Mouse (Mus musculus): ENCODE data around the gene Olfr605. TPM values are rescaled to one million over a fixed set of nuclear protein-coding genes. Genes with fewer than 3 reads are reported as not detected.
"Not testable (repeated sequence)": the region's sequence is repeated elsewhere in the genome, so short reads cannot be mapped to it uniquely, and the experiment has no call there.

The Olfr605 gene
- not detected for total RNA-seq (2022)

DNA sequence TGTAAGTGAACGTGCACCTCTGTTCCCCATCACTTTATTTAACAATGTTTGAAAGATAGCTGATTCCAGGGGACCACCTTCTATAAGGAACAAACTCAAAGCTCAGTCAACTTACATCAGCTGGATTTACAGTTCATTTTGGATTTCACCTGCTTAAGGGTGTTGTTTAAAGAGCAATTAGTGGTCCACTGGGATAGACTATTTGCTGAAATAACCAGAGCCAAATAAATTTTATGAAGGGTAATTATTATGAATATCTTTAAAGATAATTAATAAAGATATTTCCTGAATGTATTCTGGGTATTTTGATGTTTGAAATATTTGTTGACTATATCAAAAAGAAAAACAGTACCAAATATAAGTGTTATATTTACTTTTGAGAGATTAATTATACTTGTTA lies at the start of gene Olfr605:
TSS of gene Olfr605 (minus strand) at position 101 of the 400 bp plus-strand sequence.
- no peak for DNase-seq

DNA sequence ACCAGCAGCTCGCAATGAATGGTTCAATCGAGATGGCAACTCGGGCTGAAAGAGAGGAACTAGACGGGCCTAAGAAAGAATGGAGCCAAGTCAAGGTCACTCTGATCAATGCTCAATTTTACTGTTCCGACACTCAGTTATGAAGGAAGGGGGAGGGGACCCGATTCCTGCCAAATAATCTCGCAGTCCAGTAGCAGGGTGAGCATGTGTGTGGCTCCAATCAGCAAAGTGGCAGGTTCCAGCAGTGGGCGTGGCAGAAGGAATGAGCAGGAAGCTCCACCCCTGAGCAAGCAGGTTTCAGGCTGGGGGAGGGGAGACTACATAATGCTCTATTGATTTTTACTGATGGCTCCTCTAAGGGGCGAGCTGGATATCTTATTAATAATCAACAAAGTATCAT lies 31.9 kb upstream of the Olfr605 start:
- DNase-seq, result not testable (repeated sequence)

DNA sequence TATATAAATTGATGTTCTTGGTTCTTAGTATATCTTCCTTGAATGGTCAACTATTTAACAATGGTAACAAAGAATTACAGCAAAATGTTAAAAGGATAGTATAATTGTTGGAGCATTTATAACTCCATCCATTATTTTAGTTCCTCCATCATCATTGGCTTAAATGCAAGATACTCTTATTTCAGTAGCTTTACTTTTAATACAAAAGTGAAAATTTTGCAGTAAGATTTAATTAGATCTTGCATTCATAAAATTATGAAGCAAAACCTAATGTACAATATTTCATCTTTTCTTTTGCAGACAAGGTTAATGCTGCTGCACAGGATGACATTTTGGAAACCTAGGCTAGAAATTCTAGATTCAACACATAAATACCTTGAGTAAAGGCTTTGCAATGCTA lies 24.3 kb upstream of the Olfr605 start, which contains the start of gene Olfr608:
TSS of gene Olfr608 (plus strand) at position 301 of the 400 bp plus-strand sequence.
- DNase-seq, result no peak

DNA sequence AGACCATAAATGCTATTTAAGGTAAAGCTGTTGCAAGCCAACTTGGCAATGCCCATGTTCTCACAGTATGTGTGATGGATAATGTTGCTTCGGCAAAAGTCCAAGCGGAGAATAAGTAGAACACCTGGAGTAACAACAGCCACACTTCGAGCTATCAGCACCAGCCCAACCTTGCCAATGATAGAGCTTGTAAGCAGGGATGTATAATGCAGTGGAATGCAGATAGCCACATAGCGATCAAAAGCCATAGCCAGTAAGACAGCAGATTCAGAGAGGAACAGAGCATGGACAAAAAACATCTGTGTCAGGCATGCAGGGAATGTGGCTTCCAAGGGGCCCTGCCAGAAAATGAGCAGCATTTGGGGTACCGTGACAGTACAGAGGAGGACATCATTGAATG lies 15.4 kb upstream of the Olfr605 start:
- DNase-seq, result no peak

DNA sequence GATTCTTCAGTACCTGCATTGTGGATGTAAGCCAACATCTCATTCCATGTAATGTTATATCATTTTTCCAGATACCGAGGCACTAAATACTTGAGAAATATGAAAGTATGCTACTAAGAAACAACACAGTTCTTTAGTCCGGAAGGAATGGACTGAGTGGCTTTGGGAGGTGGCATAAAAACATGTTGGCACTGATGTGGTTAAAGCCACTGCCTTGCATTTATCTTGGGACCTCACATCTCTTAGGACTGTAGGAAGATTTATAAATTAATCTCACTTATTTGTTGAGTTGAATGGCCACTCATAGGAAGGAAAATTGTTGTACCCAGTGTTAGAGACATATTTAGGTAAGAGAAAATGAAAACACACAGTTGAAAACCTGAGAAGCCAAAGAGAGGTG lies 3.5 kb upstream of the Olfr605 start, which contains the start of gene Olfr606:
TSS of gene Olfr606 (plus strand) at position 301 of the 400 bp plus-strand sequence.
- DNase-seq, result no peak

DNA sequence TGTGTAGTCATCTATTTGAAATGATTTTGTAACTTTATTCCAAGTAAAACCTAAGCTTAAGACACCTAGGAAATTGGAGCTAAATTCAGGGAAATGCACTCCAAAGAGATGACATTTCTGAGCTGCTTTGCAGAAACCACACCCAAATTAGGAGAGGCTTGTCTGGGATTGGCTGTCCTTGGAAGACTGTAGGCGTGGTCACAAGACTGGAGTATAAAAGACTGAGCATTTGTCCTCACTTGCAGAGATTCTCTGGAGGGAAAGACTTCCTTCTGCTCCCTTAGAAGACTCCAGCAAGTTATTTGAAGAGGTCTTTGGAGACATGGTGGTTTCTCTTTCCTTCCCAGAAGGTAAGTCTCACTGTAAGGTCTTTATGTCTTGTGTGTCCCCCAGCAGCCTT lies 30.5 kb downstream of the Olfr605 start, which contains the start of gene Usp17lc:
TSS of gene Usp17lc (plus strand) at position 301 of the 400 bp plus-strand sequence.
- DNase-seq, result not testable (repeated sequence)

DNA sequence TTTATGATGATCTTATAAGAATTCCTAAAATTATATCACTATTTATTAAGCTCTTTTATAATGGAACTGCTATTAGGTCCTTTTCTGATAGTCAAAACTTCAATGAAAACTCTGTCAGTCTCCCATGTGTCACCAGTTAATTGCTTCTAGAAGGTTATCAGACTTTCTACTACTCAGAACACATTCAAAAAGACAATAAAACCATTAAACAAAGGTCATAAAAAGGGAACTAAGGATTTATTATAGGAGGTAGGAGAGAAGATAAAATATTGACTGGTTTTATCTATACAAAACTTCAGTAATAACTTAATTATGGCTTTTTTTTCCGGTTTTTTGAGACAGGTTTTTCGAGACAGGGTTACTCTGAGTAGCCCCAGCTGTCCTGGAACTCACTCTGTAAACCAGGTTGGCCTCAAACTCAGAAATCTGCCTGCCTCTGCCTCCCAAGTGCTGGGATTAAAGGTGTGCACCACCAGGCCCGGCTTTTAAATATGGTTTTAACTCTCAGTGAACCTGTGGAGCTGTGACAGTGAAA lies 38.7 kb downstream of the Olfr605 start:
- DNase-seq, result not testable (repeated sequence)

DNA sequence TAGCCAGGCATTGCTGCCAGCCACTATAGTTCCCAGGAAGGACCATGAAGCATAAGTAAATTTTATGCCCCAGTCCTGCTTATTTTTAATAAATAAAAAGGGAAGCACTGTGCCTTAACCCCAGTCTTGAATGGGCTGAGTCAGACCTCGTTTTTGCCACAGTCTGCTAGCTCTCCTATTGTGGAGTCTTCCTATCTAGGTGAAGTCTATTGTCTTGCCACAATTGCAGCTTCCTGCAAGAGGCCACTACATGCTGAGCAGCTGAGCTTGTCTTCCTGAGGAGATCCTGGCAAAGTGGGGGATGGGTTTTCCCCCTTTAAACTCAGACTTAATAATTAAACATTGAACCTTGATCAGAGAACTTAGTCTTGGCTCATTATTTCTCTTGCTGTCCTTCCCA lies 46.3 kb downstream of the Olfr605 start:
- no peak for DNase-seq

DNA sequence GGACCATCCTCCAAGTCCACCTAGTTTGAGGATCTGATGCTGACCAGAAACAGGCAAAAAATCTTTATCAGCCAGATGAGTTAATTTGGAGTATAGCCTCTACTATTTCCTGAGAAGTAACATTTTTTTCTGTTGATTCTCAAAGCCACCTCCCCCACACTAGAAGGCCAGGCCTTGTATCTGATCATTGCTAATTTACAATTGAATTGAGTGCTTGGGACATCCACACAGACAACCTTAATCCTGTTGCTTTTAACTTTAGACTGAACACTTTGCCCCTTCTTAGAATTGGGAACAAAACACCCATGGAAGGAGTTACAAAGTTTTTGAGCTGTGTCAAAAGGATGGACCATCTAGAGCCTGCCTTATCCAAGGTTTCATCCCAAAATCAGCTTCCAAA lies 47.5 kb downstream of the Olfr605 start:
- DNase-seq, result no peak

Small RNAs within 50 kb of the gene (microRNA-seq; reads per million reads assigned to microRNA genes)
- gene Gm25774, result 0 reads per million in 2 experiments

Other genes with a start within 250 kb of the Olfr605 start
- not detected for gene Olfr593, start 233.6 kb downstream of the Olfr605 start, total RNA-seq (2022)
- gene Olfr594, start 228.4 kb downstream of the Olfr605 start, total RNA-seq (2022), result not detected
- not detected for gene Usp17ld, start 192.9 kb downstream of the Olfr605 start, total RNA-seq (2022)
- not detected for gene Olfr596, start 139.8 kb downstream of the Olfr605 start, total RNA-seq (2022)
- gene Olfr597, start 129.1 kb downstream of the Olfr605 start, total RNA-seq (2022), result not detected
- gene Olfr598, start 121.9 kb downstream of the Olfr605 start, total RNA-seq (2022), result not detected
- gene Olfr599, start 109.5 kb downstream of the Olfr605 start, total RNA-seq (2022), result not detected
- gene Olfr600, start 95.8 kb downstream of the Olfr605 start, total RNA-seq (2022), result not detected
- gene Olfr601, start 82.8 kb downstream of the Olfr605 start, total RNA-seq (2022), result not detected
- gene Olfr603, start 59.3 kb downstream of the Olfr605 start, total RNA-seq (2022), result not detected
- not detected for gene Usp17lc, start 30.4 kb downstream of the Olfr605 start, total RNA-seq (2022)
- not detected for gene Olfr606, start 3.6 kb upstream of the Olfr605 start, total RNA-seq (2022)
- gene Olfr607, start 18.7 kb upstream of the Olfr605 start, total RNA-seq (2022), result not detected
- gene Olfr608, start 24.4 kb upstream of the Olfr605 start, total RNA-seq (2022), result not detected
- not detected for gene Olfr609, start 52.6 kb upstream of the Olfr605 start, total RNA-seq (2022)
- not detected for gene Olfr610, start 66.7 kb upstream of the Olfr605 start, total RNA-seq (2022)
- gene Olfr611, start 75.4 kb upstream of the Olfr605 start, total RNA-seq (2022), result not detected
- not detected for gene Olfr612, start 97.3 kb upstream of the Olfr605 start, total RNA-seq (2022)
- not detected for gene Olfr613, start 102.6 kb upstream of the Olfr605 start, total RNA-seq (2022)
- gene Olfr615, start 110.6 kb upstream of the Olfr605 start, total RNA-seq (2022), result not detected
- gene Olfr616, start 123.7 kb upstream of the Olfr605 start, total RNA-seq (2022), result not detected
- not detected for gene Olfr617, start 127.6 kb upstream of the Olfr605 start, total RNA-seq (2022)
- not detected for gene Olfr618, start 144.7 kb upstream of the Olfr605 start, total RNA-seq (2022)
- gene Olfr619, start 155.1 kb upstream of the Olfr605 start, total RNA-seq (2022), result not detected
- not detected for gene Olfr620, start 167.1 kb upstream of the Olfr605 start, total RNA-seq (2022)
- gene Olfr622, start 197.3 kb upstream of the Olfr605 start, total RNA-seq (2022), result not detected
- not detected for gene Olfr623, start 218.3 kb upstream of the Olfr605 start, total RNA-seq (2022)
- gene Olfr624, start 225.8 kb upstream of the Olfr605 start, total RNA-seq (2022), result under 1 TPM in 1 of 4 experiments, not detected in 3; 0.06 TPM
- gene Olfr625-ps1, start 237.3 kb upstream of the Olfr605 start, total RNA-seq (2022), result not detected

Data from adrenal gland, adult 8-10 months (tissue).